Mouse (Mus musculus): ENCODE data around the gene Rasgrf2. TPM values are rescaled to one million over a fixed set of nuclear protein-coding genes. Genes with fewer than 3 reads are reported as not detected.

Gene Rasgrf2
- polyA plus RNA-seq, 1 experiment, result 0.45 TPM

DNA sequence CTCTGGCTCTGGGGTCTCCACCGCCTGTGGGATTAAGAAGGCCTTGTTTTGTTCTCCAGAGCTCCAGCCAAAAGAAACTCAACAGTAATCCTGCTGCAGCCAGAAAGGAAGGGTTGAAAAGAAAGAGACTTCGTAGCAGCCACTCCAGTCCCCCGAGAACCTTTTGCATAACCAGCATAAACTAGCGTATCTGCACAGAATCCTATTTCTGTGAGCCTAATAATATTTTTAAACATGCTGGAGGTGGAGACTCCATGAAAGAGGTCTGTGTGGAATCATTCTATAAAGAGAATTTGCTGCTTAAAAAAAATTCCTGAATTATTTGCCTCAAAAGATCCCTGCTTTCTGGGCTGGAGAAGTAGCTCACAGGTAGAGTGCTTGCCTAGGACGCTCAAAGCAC is 103.5 kb downstream of the Rasgrf2 start:
- no peak for TF ChIP-seq POLR2A (IDR thresholded peaks at IDR 0.05; ENCODE audit: borderline replicate concordance, control insufficient read depth, low read depth, low read length)
- TF ChIP-seq CTCF (IDR thresholded peaks at IDR 0.05; ENCODE audit: control insufficient read depth, insufficient read depth, low read length), result no peak
- 84% methylated on average over 5 of the region's 5 CpGs for WGBS
- no peak overlapping the region for H3K4me3 ChIP-seq (replicated peaks; ENCODE audit: control insufficient read depth, low read depth, low read length)
- peaks cover 2% of the 10 kb centered on the region; the same call in 1 of the 2 replicates for H3K4me1 ChIP-seq (ENCODE audit: control insufficient read depth, insufficient read depth, low read length)
- no peak overlapping the region for H3K27ac ChIP-seq (ENCODE audit: control insufficient read depth, insufficient read depth, low read depth, low read length, poor library complexity)

GRCm38 (mm10) chr13:92026651-92027050 is 104.8 kb downstream of the Rasgrf2 start:
- WGBS, result 70% methylated on average over 2 of the region's 2 CpGs
- no peak overlapping the region for H3K4me3 ChIP-seq (replicated peaks; ENCODE audit: control insufficient read depth, low read depth, low read length)
- H3K4me1 ChIP-seq (ENCODE audit: control insufficient read depth, insufficient read depth, low read length), result peaks cover 2% of the 10 kb centered on the region; the same call in 1 of the 2 replicates
- no peak overlapping the region for H3K27ac ChIP-seq (ENCODE audit: control insufficient read depth, insufficient read depth, low read depth, low read length, poor library complexity)
- TF ChIP-seq CTCF (IDR thresholded peaks at IDR 0.05; ENCODE audit: control insufficient read depth, insufficient read depth, low read length), result no peak
- TF ChIP-seq POLR2A (IDR thresholded peaks at IDR 0.05; ENCODE audit: borderline replicate concordance, control insufficient read depth, low read depth, low read length), result no peak

- WGBS, result 94% methylated on average over 3 of the region's 3 CpGs
- H3K4me1 ChIP-seq (ENCODE audit: control insufficient read depth, insufficient read depth, low read length), result no peaks in the 10 kb centered on the region; the same call in 1 of the 2 replicates
- H3K27ac ChIP-seq (ENCODE audit: control insufficient read depth, insufficient read depth, low read depth, low read length, poor library complexity), result no peak overlapping the region
- H3K4me3 ChIP-seq (replicated peaks; ENCODE audit: control insufficient read depth, low read depth, low read length), result no peak overlapping the region
- TF ChIP-seq CTCF (IDR thresholded peaks at IDR 0.05; ENCODE audit: control insufficient read depth, insufficient read depth, low read length) (no peak), POLR2A (IDR thresholded peaks at IDR 0.05; ENCODE audit: borderline replicate concordance, control insufficient read depth, low read depth, low read length) (no peak)
Measured at GRCm38 (mm10) chr13:92025124-92025523, 106.3 kb downstream of the Rasgrf2 start.

DNA sequence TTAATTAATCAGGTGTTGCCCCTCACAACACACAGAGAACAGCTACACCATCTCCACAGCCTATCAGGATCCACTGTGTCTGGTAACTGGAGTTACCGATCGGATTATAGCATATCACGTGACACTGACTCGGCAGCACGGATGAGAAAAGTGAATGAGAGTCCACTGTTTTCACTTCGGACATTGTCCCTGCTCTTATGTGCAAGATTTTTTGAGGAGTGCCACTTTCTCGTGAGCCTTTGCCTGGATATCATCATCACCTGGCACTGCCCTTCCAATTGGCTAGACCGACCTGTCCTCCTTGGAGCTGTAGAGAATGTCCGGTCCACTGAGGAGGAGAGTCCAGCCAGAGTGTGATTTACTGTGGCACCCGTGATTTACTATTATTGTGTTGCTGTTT is 109.3 kb downstream of the Rasgrf2 start:
- 84% methylated on average over 10 of the region's 10 CpGs for WGBS
- H3K27ac ChIP-seq (ENCODE audit: control insufficient read depth, insufficient read depth, low read depth, low read length, poor library complexity), result no peak overlapping the region
- H3K4me3 ChIP-seq (replicated peaks; ENCODE audit: control insufficient read depth, low read depth, low read length), result no peak overlapping the region
- H3K4me1 ChIP-seq (ENCODE audit: control insufficient read depth, insufficient read depth, low read length), result no peaks in the 10 kb centered on the region
- no peak for TF ChIP-seq POLR2A (IDR thresholded peaks at IDR 0.05; ENCODE audit: borderline replicate concordance, control insufficient read depth, low read depth, low read length)
- TF ChIP-seq CTCF (IDR thresholded peaks at IDR 0.05; ENCODE audit: control insufficient read depth, insufficient read depth, low read length), result no peak

GRCm38 (mm10) chr13:91996929-91997328 is 134.5 kb downstream of the Rasgrf2 start:
- TF ChIP-seq CTCF (IDR thresholded peaks at IDR 0.05; ENCODE audit: control insufficient read depth, insufficient read depth, low read length) (no peak), POLR2A (IDR thresholded peaks at IDR 0.05; ENCODE audit: borderline replicate concordance, control insufficient read depth, low read depth, low read length) (no peak)
- no peak overlapping the region for H3K4me3 ChIP-seq (replicated peaks; ENCODE audit: control insufficient read depth, low read depth, low read length)
- whole genome bisulfite sequencing, result 75% methylated on average over 3 of the region's 3 CpGs
- no peak overlapping the region for H3K27ac ChIP-seq (ENCODE audit: control insufficient read depth, insufficient read depth, low read depth, low read length, poor library complexity)
- no peaks in the 10 kb centered on the region for H3K4me1 ChIP-seq (ENCODE audit: control insufficient read depth, insufficient read depth, low read length)

DNA sequence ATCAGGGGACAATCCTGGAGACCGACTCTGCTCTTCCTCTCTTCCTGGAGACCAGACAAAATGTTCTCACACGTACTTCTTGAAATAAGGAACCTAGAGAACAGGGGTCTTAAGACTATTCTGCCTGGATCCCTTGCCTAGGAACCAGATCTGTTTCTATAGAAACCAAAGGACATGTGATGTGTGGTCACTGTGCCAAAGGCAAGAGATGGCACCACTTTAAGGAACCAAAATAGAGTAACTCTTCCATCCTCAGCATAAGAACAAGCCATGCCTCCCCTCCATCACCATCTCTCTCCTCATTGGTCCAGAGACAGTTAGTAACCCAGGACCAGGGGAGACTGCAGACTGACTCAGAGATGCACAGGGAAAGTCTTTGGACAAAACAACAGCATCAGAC is 140.0 kb downstream of the Rasgrf2 start:
- Histone ChIP-seq H3K27ac (ENCODE audit: control insufficient read depth, insufficient read depth, low read depth, low read length, poor library complexity) (no peak overlapping the region), H3K4me3 (replicated peaks; ENCODE audit: control insufficient read depth, low read depth, low read length) (no peak overlapping the region), H3K4me1 (ENCODE audit: control insufficient read depth, insufficient read depth, low read length) (no peaks in the 10 kb centered on the region)
- TF ChIP-seq CTCF (IDR thresholded peaks at IDR 0.05; ENCODE audit: control insufficient read depth, insufficient read depth, low read length), result no peak
- TF ChIP-seq POLR2A (IDR thresholded peaks at IDR 0.05; ENCODE audit: borderline replicate concordance, control insufficient read depth, low read depth, low read length), result no peak
- 39% methylated on average over 2 of the region's 2 CpGs for WGBS

DNA sequence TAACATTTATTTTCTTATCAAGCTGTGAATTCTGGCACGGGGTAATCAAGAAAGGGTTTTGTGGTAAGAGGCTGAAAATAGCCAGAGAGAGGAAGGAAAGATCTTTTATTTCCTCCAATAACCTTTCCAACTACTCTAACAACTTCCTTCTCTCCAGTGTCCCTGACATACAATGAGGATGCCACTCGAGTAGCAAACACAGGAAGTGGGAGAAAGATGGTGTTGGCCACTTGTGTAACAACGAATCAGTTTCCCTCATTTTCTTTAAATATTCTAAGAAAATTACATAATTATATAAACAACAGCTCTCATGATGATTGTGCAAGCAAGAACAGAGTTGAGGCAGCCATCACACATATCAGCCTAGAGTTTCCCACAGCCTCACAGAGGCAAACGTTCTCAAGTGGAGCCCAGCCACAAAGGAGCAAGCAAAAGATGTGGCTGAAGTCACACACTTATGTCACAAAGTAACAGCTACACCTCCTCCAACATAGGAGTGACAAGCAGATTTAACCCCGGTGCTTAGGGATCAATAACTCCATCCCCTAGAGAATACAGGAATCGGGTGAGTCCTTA is 140.7 kb downstream of the Rasgrf2 start:
- Histone ChIP-seq H3K27ac (ENCODE audit: control insufficient read depth, insufficient read depth, low read depth, low read length, poor library complexity) (no peak overlapping the region), H3K4me1 (ENCODE audit: control insufficient read depth, insufficient read depth, low read length) (no peaks in the 10 kb centered on the region), H3K4me3 (replicated peaks; ENCODE audit: control insufficient read depth, low read depth, low read length) (no peak overlapping the region)
- TF ChIP-seq POLR2A (IDR thresholded peaks at IDR 0.05; ENCODE audit: borderline replicate concordance, control insufficient read depth, low read depth, low read length), result no peak
- TF ChIP-seq CTCF (IDR thresholded peaks at IDR 0.05; ENCODE audit: control insufficient read depth, insufficient read depth, low read length), result no peak
- WGBS, result 28% methylated on average over 6 of the region's 6 CpGs

- Histone ChIP-seq H3K27ac (ENCODE audit: control insufficient read depth, insufficient read depth, low read depth, low read length, poor library complexity) (no peak overlapping the region), H3K4me1 (ENCODE audit: control insufficient read depth, insufficient read depth, low read length) (no peaks in the 10 kb centered on the region)
- WGBS, result 83% methylated on average over 7 of the region's 7 CpGs
Measured at GRCm38 (mm10) chr13:91988378-91988777, 143.1 kb downstream of the Rasgrf2 start.

GRCm38 (mm10) chr13:91986958-91987357 is 144.5 kb downstream of the Rasgrf2 start:
- no peak overlapping the region for H3K27ac ChIP-seq (ENCODE audit: control insufficient read depth, insufficient read depth, low read depth, low read length, poor library complexity)
- TF ChIP-seq CTCF (IDR thresholded peaks at IDR 0.05; ENCODE audit: control insufficient read depth, insufficient read depth, low read length) (no peak), POLR2A (IDR thresholded peaks at IDR 0.05; ENCODE audit: borderline replicate concordance, control insufficient read depth, low read depth, low read length) (no peak)
- no peaks in the 10 kb centered on the region for H3K4me1 ChIP-seq (ENCODE audit: control insufficient read depth, insufficient read depth, low read length)
- 80% methylated on average over 6 of the region's 6 CpGs for WGBS
- no peak overlapping the region for H3K4me3 ChIP-seq (replicated peaks; ENCODE audit: control insufficient read depth, low read depth, low read length)

More at GRCm38 (mm10) chr13:91988378-91988777, 143.1 kb downstream of the Rasgrf2 start:
- TF ChIP-seq CTCF (IDR thresholded peaks at IDR 0.05; ENCODE audit: control insufficient read depth, insufficient read depth, low read length) (no peak), POLR2A (IDR thresholded peaks at IDR 0.05; ENCODE audit: borderline replicate concordance, control insufficient read depth, low read depth, low read length) (no peak)
- no peak overlapping the region for H3K4me3 ChIP-seq (replicated peaks; ENCODE audit: control insufficient read depth, low read depth, low read length)

Data from bone marrow, adult 2 months (tissue).